Mouse (Mus musculus) lung, embryonic 16.5 days (tissue): ENCODE results near the gene Plpp3. TPM values are rescaled to one million over a fixed set of nuclear protein-coding genes. Genes with fewer than 3 reads are reported as not detected.

Source experiments
- ATAC-seq: fragments of 200-750 bp; cut with Nextera tagmentation; 2 replicates; pipeline ENCODE4 v1.8.0; 2017; ENCODE audit warnings: low read depth, mild to moderate bottlenecking, moderate library complexity
- H3K27ac ChIP-seq: fragments of 300-500 bp; sonication (generic); 2 replicates; pipeline ENCODE4 v1.5.1; 2014; ENCODE audit warnings: mild to moderate bottlenecking, control low read depth, low read length
- H3K27me3 ChIP-seq: fragments of 300-500 bp; sonication (generic); 2 replicates; pipeline ENCODE4 v1.6.1; 2014; ENCODE audit warnings: low read depth, low read length, mixed read lengths; ENCODE audit not compliant: control insufficient read depth, insufficient read depth
- H3K36me3 ChIP-seq: fragments of 300-500 bp; sonication (generic); 2 replicates; pipeline ENCODE4 v1.6.1; 2014; ENCODE audit warnings: low read length; ENCODE audit not compliant: control insufficient read depth, insufficient read depth
- H3K4me1 ChIP-seq: fragments of 300-500 bp; sonication (generic); replicated peaks from 2 replicates; pipeline ENCODE4 v1.6.1; 2014; ENCODE audit warnings: low read length, mixed read lengths; ENCODE audit not compliant: control insufficient read depth, insufficient read depth
- H3K4me2 ChIP-seq: fragments of 300-500 bp; sonication (generic); 2 replicates; pipeline ENCODE4 v1.6.1; 2014; ENCODE audit warnings: low read depth, low read length, control low read depth
- H3K4me3 ChIP-seq: fragments of 300-500 bp; sonication (generic); 2 replicates; pipeline ENCODE4 v1.5.1; 2014; ENCODE audit warnings: mild to moderate bottlenecking, low read length, control low read depth
- H3K9ac ChIP-seq: fragments of 300-500 bp; sonication (generic); 2 replicates; pipeline ENCODE4 v1.6.1; 2014; ENCODE audit warnings: low read length, control low read depth
- H3K9me3 ChIP-seq: fragments of 300-500 bp; sonication (generic); 2 replicates; pipeline ENCODE4 v1.6.1; 2016; ENCODE audit warnings: low read length; ENCODE audit not compliant: control insufficient read depth
- WGBS: fragments of 180-500 bp; shearing (Covaris S2); extraction: QIAGEN DNeasy Blood & Tissue Kit; methylation state at CpG from one replicate; pipeline ENCODE4 v1.1.7; 2014; 5-methylcytosine and 5-hydroxymethylcytosine counted together
- polyA plus RNA-seq: library from polyadenylated mRNA; unstranded; fragments of >200 nt; fragmentation: Nextera tagmentation; extraction: Ambion mirVana; gene quantifications from 2 replicates; pipeline ENCODE4 v1.2.1, GENCODE M21; 2015

The Plpp3 gene
- polyA plus RNA-seq, 1 experiment from 2014 or later: 94.2 TPM

DNA sequence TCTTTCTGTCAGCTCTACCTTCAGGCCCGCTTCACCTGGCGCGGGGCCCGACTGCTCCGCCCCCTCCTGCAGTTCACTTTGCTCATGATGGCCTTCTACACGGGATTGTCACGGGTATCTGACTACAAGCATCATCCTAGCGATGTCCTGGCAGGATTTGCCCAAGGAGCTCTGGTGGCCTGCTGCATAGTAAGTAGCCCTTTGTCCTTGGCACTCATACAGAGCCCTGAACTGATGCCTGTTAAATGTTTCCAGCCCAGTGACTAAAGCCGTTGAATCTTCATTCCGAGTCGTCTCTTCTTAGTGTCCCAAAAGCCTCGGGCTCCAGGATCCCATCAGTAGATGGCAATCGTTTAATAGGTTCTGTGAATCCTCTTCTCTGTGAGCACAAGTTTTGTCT lies 62.2 kb downstream of the Plpp3 start:
- no peak overlapping the region for H3K27ac ChIP-seq
- 91% methylated on average over 13 of the region's 13 CpGs for WGBS
- no peak overlapping the region for H3K4me2 ChIP-seq
- H3K36me3 ChIP-seq: peaks cover 19% of the 10 kb centered on the region
- H3K9ac ChIP-seq: no peak overlapping the region
- no peak for ATAC-seq
- no peak overlapping the region for H3K4me3 ChIP-seq
- H3K9me3 ChIP-seq: no peaks in the 10 kb centered on the region
- H3K4me1 ChIP-seq: peaks cover 10% of the 10 kb centered on the region
- no peaks in the 10 kb centered on the region for H3K27me3 ChIP-seq

DNA sequence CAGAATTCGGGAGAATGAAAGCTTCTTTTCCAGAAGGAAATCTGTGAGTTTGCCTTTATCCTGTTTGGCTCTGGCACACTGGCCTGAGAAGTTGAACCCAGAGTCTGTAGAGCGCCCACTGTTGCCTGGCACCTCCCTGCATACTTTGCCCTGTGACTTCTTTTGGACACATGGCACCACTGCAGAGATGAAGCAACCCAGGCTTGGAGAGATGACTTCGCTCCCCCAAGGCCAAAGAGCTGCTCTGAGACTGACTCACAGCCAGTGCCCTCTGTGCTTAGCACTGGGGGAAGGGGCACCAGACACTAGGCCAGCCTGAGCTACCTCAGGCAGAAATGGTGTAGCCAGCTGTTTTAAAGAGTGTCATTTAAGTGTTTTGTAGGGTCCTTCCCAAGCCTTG lies 63.7 kb downstream of the Plpp3 start:
- Histone ChIP-seq H3K27ac (no peak overlapping the region), H3K4me1 (peaks cover 8% of the 10 kb centered on the region), H3K36me3 (peaks cover 19% of the 10 kb centered on the region), H3K27me3 (no peaks in the 10 kb centered on the region), H3K4me2 (no peak overlapping the region), H3K4me3 (no peak overlapping the region), H3K9ac (no peak overlapping the region), H3K9me3 (no peaks in the 10 kb centered on the region)
- ATAC-seq: no peak
- 92% methylated on average over 3 of the region's 3 CpGs for WGBS

- Histone ChIP-seq H3K36me3 (peaks cover 19% of the 10 kb centered on the region), H3K4me2 (no peak overlapping the region), H3K27me3 (no peaks in the 10 kb centered on the region), H3K9me3 (no peaks in the 10 kb centered on the region), H3K4me1 (peaks cover 13% of the 10 kb centered on the region), H3K27ac (no peak overlapping the region), H3K9ac (no peak overlapping the region), H3K4me3 (no peak overlapping the region)
- 71% methylated on average over 11 of the region's 11 CpGs for WGBS
- no peak for ATAC-seq
These were observed 64.2 kb downstream of the Plpp3 start for GRCm38 (mm10) chr4:105221256-105221840.

GRCm38 (mm10) chr4:105223101-105223924 lies 66.2 kb downstream of the Plpp3 start:
- Histone ChIP-seq H3K36me3 (peaks cover 23% of the 10 kb centered on the region), H3K4me3 (no peak overlapping the region), H3K27me3 (no peaks in the 10 kb centered on the region), H3K4me1 (peaks cover 14% of the 10 kb centered on the region), H3K4me2 (no peak overlapping the region), H3K9me3 (no peaks in the 10 kb centered on the region), H3K9ac (no peak overlapping the region), H3K27ac (peak overlapping the region; percentile 56)
- no peak for ATAC-seq
- WGBS: 67% methylated on average over 5 of the region's 5 CpGs

DNA sequence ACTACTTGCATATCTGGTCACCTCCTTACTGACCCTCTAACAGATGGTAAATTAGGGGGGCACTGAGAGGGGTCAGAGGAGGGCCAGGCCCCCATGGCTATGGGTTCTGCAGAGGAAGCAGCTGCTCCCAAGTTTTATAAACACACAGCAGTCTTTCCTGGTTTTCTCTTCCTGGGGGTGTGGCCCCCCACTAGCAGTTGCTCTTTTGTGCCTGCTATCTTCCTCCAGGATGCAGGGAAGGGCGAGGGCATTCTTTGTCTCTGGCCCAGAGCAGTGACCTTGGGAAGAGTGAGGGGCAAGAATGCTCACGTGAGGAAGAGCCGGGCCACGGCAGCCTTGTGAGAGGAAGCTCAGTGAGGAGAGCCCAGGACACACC lies 66.8 kb downstream of the Plpp3 start:
- H3K4me3 ChIP-seq: no peak overlapping the region
- H3K36me3 ChIP-seq: peaks cover 29% of the 10 kb centered on the region
- H3K9me3 ChIP-seq: no peaks in the 10 kb centered on the region
- 34% methylated on average over 4 of the region's 4 CpGs for WGBS
- H3K27me3 ChIP-seq: no peaks in the 10 kb centered on the region
- peaks cover 14% of the 10 kb centered on the region for H3K4me1 ChIP-seq
- H3K4me2 ChIP-seq: no peak overlapping the region
- ATAC-seq: peak; percentile 78
- H3K9ac ChIP-seq: no peak overlapping the region
- peak overlapping the region; percentile 38; the same call in 1 of the 2 replicates for H3K27ac ChIP-seq

GRCm38 (mm10) chr4:105225512-105225911 lies 68.4 kb downstream of the Plpp3 start:
- H3K27me3 ChIP-seq: no peaks in the 10 kb centered on the region
- H3K4me2 ChIP-seq: no peak overlapping the region
- H3K9ac ChIP-seq: no peak overlapping the region
- peaks cover 25% of the 10 kb centered on the region for H3K36me3 ChIP-seq
- 66% methylated on average over 2 of the region's 2 CpGs for WGBS
- H3K4me3 ChIP-seq: no peak overlapping the region
- H3K27ac ChIP-seq: no peak overlapping the region
- peaks cover 14% of the 10 kb centered on the region for H3K4me1 ChIP-seq
- no peak for ATAC-seq
- H3K9me3 ChIP-seq: no peaks in the 10 kb centered on the region

DNA sequence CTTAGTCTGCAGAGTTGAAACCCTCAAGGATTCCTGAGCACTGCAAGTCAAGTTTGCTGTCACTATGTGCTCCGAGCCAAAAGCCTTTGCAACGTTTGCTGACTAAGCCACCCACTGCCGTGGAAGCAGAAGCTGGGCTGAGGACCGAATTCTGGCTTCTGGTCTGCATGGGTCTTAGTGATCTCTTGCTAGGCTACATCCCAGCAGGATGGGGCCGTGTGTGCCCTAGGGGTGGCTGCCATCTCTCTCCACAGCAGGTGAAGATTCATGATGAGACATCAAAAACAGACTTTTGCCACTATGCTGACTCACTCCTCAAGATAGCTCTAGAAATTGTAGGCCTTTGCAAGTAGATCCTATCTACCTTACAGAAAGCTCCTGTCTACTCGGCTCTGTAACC lies 69.2 kb downstream of the Plpp3 start:
- H3K9me3 ChIP-seq: no peaks in the 10 kb centered on the region
- no peak overlapping the region for H3K4me2 ChIP-seq
- 55% methylated on average over 6 of the region's 6 CpGs for WGBS
- no peak for ATAC-seq
- peaks cover 32% of the 10 kb centered on the region for H3K36me3 ChIP-seq
- H3K9ac ChIP-seq: no peak overlapping the region
- H3K4me3 ChIP-seq: no peak overlapping the region
- no peak overlapping the region for H3K27ac ChIP-seq
- H3K4me1 ChIP-seq: peaks cover 14% of the 10 kb centered on the region
- no peaks in the 10 kb centered on the region for H3K27me3 ChIP-seq

- peaks cover 12% of the 10 kb centered on the region for H3K4me1 ChIP-seq
- H3K27ac ChIP-seq: no peak overlapping the region
- H3K9me3 ChIP-seq: no peaks in the 10 kb centered on the region
- no peak overlapping the region for H3K4me2 ChIP-seq
- peaks cover 31% of the 10 kb centered on the region for H3K36me3 ChIP-seq
- no peak overlapping the region for H3K4me3 ChIP-seq
- 71% methylated on average over 8 of the region's 8 CpGs for WGBS
- H3K27me3 ChIP-seq: no peaks in the 10 kb centered on the region
- peak; percentile 32 for ATAC-seq
- H3K9ac ChIP-seq: no peak overlapping the region
These were observed 73.0 kb downstream of the Plpp3 start for GRCm38 (mm10) chr4:105230127-105230526.

GRCm38 (mm10) chr4:105240233-105240632 lies 83.1 kb downstream of the Plpp3 start:
- Histone ChIP-seq H3K27me3 (no peaks in the 10 kb centered on the region), H3K4me2 (no peak overlapping the region), H3K36me3 (no peaks in the 10 kb centered on the region), H3K9me3 (no peaks in the 10 kb centered on the region), H3K4me3 (no peak overlapping the region), H3K27ac (no peak overlapping the region), H3K9ac (no peak overlapping the region), H3K4me1 (0 out of 2 replicates have a peak, but pooled peaks cover under 1% of the 10 kb centered on the region)
- WGBS: 79% methylated on average over 7 of the region's 7 CpGs
- ATAC-seq: no peak
